Mouse (Mus musculus) CD8-positive naive resting alpha-beta T cell, adult 2 months (primary cell): ENCODE measurements around the gene Csdc2.
"Not testable (repeated sequence)": the region's sequence is repeated elsewhere in the genome, so short reads cannot be mapped to it uniquely, and the experiment has no call there.

ENCODE experiments used
- DNase-seq, 2 experiments: peaks; one replicate each; pipeline ENCODE4 v3.0.0; 2022; ENCODE audit warnings: low read depth in 2 of 2, low spot score in 2 of 2

The Csdc2 gene

GRCm38 (mm10) chr15:81954151-81954583 lies 17.6 kb downstream of the Csdc2 start:
- DNase-seq = no peak

GRCm38 (mm10) chr15:81954716-81955115 lies 18.2 kb downstream of the Csdc2 start:
- no peak for DNase-seq

GRCm38 (mm10) chr15:81955414-81955813 lies 18.9 kb downstream of the Csdc2 start:
- DNase-seq = no peak

GRCm38 (mm10) chr15:81956457-81956856 lies 19.9 kb downstream of the Csdc2 start:
- peak; percentile 60 for DNase-seq

GRCm38 (mm10) chr15:81957598-81957997 lies 21.0 kb downstream of the Csdc2 start:
- DNase-seq = no peak

- no peak for DNase-seq
Observed at GRCm38 (mm10) chr15:81958906-81959305, 22.3 kb downstream of the Csdc2 start.

GRCm38 (mm10) chr15:81960171-81961077 lies 23.9 kb downstream of the Csdc2 start, which contains the start of gene Pmm1:
Pmm1 (minus strand) TSS chr15:81960930.
- peak; percentile 96 to 98 for DNase-seq

- DNase-seq = no peak
Observed at GRCm38 (mm10) chr15:81961078-81961451, 24.5 kb downstream of the Csdc2 start.

GRCm38 (mm10) chr15:81964262-81964661 lies 27.7 kb downstream of the Csdc2 start:
- no peak for DNase-seq

GRCm38 (mm10) chr15:81964980-81965545 lies 28.5 kb downstream of the Csdc2 start:
- DNase-seq = no peak

GRCm38 (mm10) chr15:81966062-81966829 lies 29.7 kb downstream of the Csdc2 start:
- DNase-seq = no peak

- no peak for DNase-seq
Observed at GRCm38 (mm10) chr15:81967821-81968220, 31.3 kb downstream of the Csdc2 start.

GRCm38 (mm10) chr15:81968447-81968846 lies 31.9 kb downstream of the Csdc2 start:
- no peak for DNase-seq

GRCm38 (mm10) chr15:81969173-81969572 lies 32.6 kb downstream of the Csdc2 start:
- no peak for DNase-seq

- not testable (repeated sequence) for DNase-seq
Observed at GRCm38 (mm10) chr15:81969635-81970034, 33.1 kb downstream of the Csdc2 start.

GRCm38 (mm10) chr15:81970498-81970897 lies 33.9 kb downstream of the Csdc2 start:
- not testable (repeated sequence) for DNase-seq

- not testable (repeated sequence) for DNase-seq
Observed at GRCm38 (mm10) chr15:81975156-81975555, 38.6 kb downstream of the Csdc2 start.

- no peak for DNase-seq
Observed at GRCm38 (mm10) chr15:81980321-81980720, 43.8 kb downstream of the Csdc2 start, which contains the start of gene 1700029P11Rik. 1700029P11Rik (plus strand) TSS chr15:81980540.

GRCm38 (mm10) chr15:81982173-81982572 lies 45.6 kb downstream of the Csdc2 start:
- DNase-seq = no peak

GRCm38 (mm10) chr15:81985267-81986161 lies 49.0 kb downstream of the Csdc2 start:
- DNase-seq = no peak
